In genomic region chr12:83922724-83923485, GRCm38 (mm10) we compare ENCODE assay signal across 7 mouse cellular contexts. TPM values are rescaled to one million over a fixed set of nuclear protein-coding genes. Genes with fewer than 3 reads are reported as not detected.
A peak's percentile ranks its signal among the peaks of the same experiment; 100 is the strongest.
DNase-seq lines count a peak whose midpoint lies in the region; ATAC-seq and TF ChIP-seq lines count a peak whose summit lies in the region.

No protein-coding gene starts in this region.

- no peak for TF ChIP-seq EP300 in ES-Bruce4 (IDR thresholded peaks at IDR 0.05; ENCODE audit: insufficient read depth, low read depth, low read length)

- H3K4me3 ChIP-seq in ES-Bruce4 (ENCODE audit: low read depth, low read length), result no peak overlapping the region
- H3K4me3 ChIP-seq in hindbrain, embryonic 12.5 days, result peak overlapping the region; percentile 93
- H3K4me3 ChIP-seq in liver, embryonic 15.5 days (replicated peaks), result peak overlapping the region; percentile 93

- H3K9ac ChIP-seq in ES-Bruce4 (ENCODE audit: low read depth, poor library complexity, severe bottlenecking), result peak overlapping the region; percentile 78
- H3K9ac ChIP-seq in hindbrain, embryonic 12.5 days, result peak overlapping the region; percentile 62
- H3K9ac ChIP-seq in liver, embryonic 15.5 days, result peak overlapping the region; percentile 69

- 42% methylated on average over 8 of the region's 8 CpGs for WGBS in hindbrain, embryonic 12.5 days
- WGBS in liver, embryonic 15.5 days (ENCODE audit: insufficient replicate concordance), result 57% methylated on average over 8 of the region's 8 CpGs

- peak; percentile 10 for DNase-seq in 3T3-L1 (ENCODE audit: low read depth, low spot score)
- DNase-seq in adrenal gland, postnatal 14 days, result no peak
- DNase-seq in thymus, postnatal 10 days (ENCODE audit: low spot score in 2 of 2), result no peak
- DNase-seq in cerebellum, postnatal 36 days, result no peak

- H3K4me1 ChIP-seq in ES-Bruce4 (ENCODE audit: control insufficient read depth, insufficient read depth, low read length), result no peaks in the 10 kb centered on the region
- H3K4me1 ChIP-seq in hindbrain, embryonic 12.5 days, result peaks cover 17% of the 10 kb centered on the region
- H3K4me1 ChIP-seq in liver, embryonic 15.5 days (replicated peaks), result peaks cover 29% of the 10 kb centered on the region

- no peak for ATAC-seq in hindbrain, embryonic 12.5 days (ENCODE audit: low FRiP score)
- no peak for ATAC-seq in liver, embryonic 15.5 days (ENCODE audit: insufficient read depth)

- no peak for TF ChIP-seq CTCF in ES-Bruce4 (IDR thresholded peaks at IDR 0.05; ENCODE audit: low read depth, low read length)

- peak overlapping the region; percentile 52 for H3K4me2 ChIP-seq in hindbrain, embryonic 12.5 days (replicated peaks)
- peak overlapping the region; percentile 77 for H3K4me2 ChIP-seq in liver, embryonic 15.5 days

- no peaks in the 10 kb centered on the region for H3K27me3 ChIP-seq in ES-Bruce4 (ENCODE audit: control insufficient read depth, insufficient read depth, low read length, poor library complexity, severe bottlenecking)
- no peaks in the 10 kb centered on the region for H3K27me3 ChIP-seq in hindbrain, embryonic 12.5 days
- H3K27me3 ChIP-seq in liver, embryonic 15.5 days, result no peaks in the 10 kb centered on the region

- H3K9me3 ChIP-seq in ES-Bruce4 (replicated peaks; ENCODE audit: control insufficient read depth, insufficient read depth, low read length, poor library complexity, severe bottlenecking), result no peaks in the 10 kb centered on the region
- no peaks in the 10 kb centered on the region for H3K9me3 ChIP-seq in hindbrain, embryonic 12.5 days (replicated peaks)
- H3K9me3 ChIP-seq in liver, embryonic 15.5 days (replicated peaks), result no peaks in the 10 kb centered on the region

- TF ChIP-seq POLR2A in ES-Bruce4 (IDR thresholded peaks at IDR 0.05; ENCODE audit: insufficient read depth, low read length), result no peak

- H3K27ac ChIP-seq in ES-Bruce4 (ENCODE audit: insufficient read depth, low read length), result peak overlapping the region; percentile 84; the same call in 1 of the 2 replicates
- H3K27ac ChIP-seq in hindbrain, embryonic 12.5 days, result no peak overlapping the region
- peak overlapping the region; percentile 77 for H3K27ac ChIP-seq in liver, embryonic 15.5 days (replicated peaks)

- no peaks in the 10 kb centered on the region for H3K36me3 ChIP-seq in ES-Bruce4 (ENCODE audit: control insufficient read depth, insufficient read depth, low read length, poor library complexity, severe bottlenecking)
- no peaks in the 10 kb centered on the region for H3K36me3 ChIP-seq in hindbrain, embryonic 12.5 days
- H3K36me3 ChIP-seq in liver, embryonic 15.5 days (replicated peaks), result no peaks in the 10 kb centered on the region

RNA-seq across cellular contexts. Expression of gene Numb, which starts 1.2 kb away (rescaled TPM):
- 43.5 and 47.3 TPM in 2 replicates for polyA plus RNA-seq in ES-Bruce4 (2011; ENCODE audit: insufficient read depth, insufficient read length, low read depth, missing spikeins)
- polyA plus RNA-seq in hindbrain, embryonic 12.5 days (2016; fragmentation: Nextera tagmentation; extraction: Ambion mirVana), result 30.8 and 31.5 TPM in 2 replicates
- polyA plus RNA-seq in liver, embryonic 15.5 days (2015; fragmentation: Nextera tagmentation; extraction: Ambion mirVana), result 15.0 and 15.9 TPM in 2 replicates
- total RNA-seq in adrenal gland, postnatal 14 days (2021), result 40.7 and 47.3 TPM in 2 replicates

RNA-seq across cellular contexts. Expression of gene Riox1, which starts 27.5 kb away (rescaled TPM):
- polyA plus RNA-seq in ES-Bruce4 (2011; ENCODE audit: insufficient read depth, insufficient read length, low read depth, missing spikeins), result 13.0 and 13.7 TPM in 2 replicates
- polyA plus RNA-seq in hindbrain, embryonic 12.5 days (2016; fragmentation: Nextera tagmentation; extraction: Ambion mirVana), result 18.5 and 18.7 TPM in 2 replicates
- polyA plus RNA-seq in liver, embryonic 15.5 days (2015; fragmentation: Nextera tagmentation; extraction: Ambion mirVana), result 7.1 and 7.8 TPM in 2 replicates
- total RNA-seq in adrenal gland, postnatal 14 days (2021), result 13.8 and 15.0 TPM in 2 replicates
